Mouse (Mus musculus) limb, embryonic 13.5 days (tissue): ENCODE results near the gene Ptpn6. TPM values are rescaled to one million over a fixed set of nuclear protein-coding genes. Genes with fewer than 3 reads are reported as not detected.

Experiments used
- ATAC-seq: fragments of 200-750 bp; cut with Nextera tagmentation; 2 replicates; pipeline ENCODE4 v1.8.0; 2017; ENCODE audit warnings: low read depth, moderate number of reproducible peaks, moderate TSS enrichment; ENCODE audit not compliant: low FRiP score
- H3K27ac ChIP-seq: fragments of 300-500 bp; sonication (generic); 2 replicates; pipeline ENCODE4 v1.5.1; 2015; ENCODE audit warnings: inconsistent platforms, mild to moderate bottlenecking, moderate library complexity
- H3K27me3 ChIP-seq: fragments of 300-500 bp; sonication (generic); 2 replicates; pipeline ENCODE4 v1.6.1; 2015; ENCODE audit warnings: mild to moderate bottlenecking, inconsistent platforms
- H3K36me3 ChIP-seq: fragments of 300-500 bp; sonication (generic); 2 replicates; pipeline ENCODE4 v1.6.1; 2015; ENCODE audit warnings: inconsistent platforms, mild to moderate bottlenecking, moderate library complexity
- H3K4me1 ChIP-seq: fragments of 300-500 bp; sonication (generic); 2 replicates; pipeline ENCODE4 v1.6.1; 2015; ENCODE audit warnings: inconsistent platforms
- H3K4me2 ChIP-seq: fragments of 300-500 bp; sonication (generic); replicated peaks from 2 replicates; pipeline ENCODE4 v1.6.1; 2015; ENCODE audit warnings: inconsistent platforms, mild to moderate bottlenecking, moderate library complexity
- H3K4me3 ChIP-seq: fragments of 300-500 bp; sonication (generic); 2 replicates; pipeline ENCODE4 v1.5.1; 2015; ENCODE audit warnings: moderate library complexity, mild to moderate bottlenecking, inconsistent platforms
- H3K9ac ChIP-seq: fragments of 300-500 bp; sonication (generic); 2 replicates; pipeline ENCODE4 v1.6.1; 2015; ENCODE audit warnings: mild to moderate bottlenecking, inconsistent platforms
- H3K9me3 ChIP-seq: fragments of 300-500 bp; sonication (generic); 2 replicates; pipeline ENCODE4 v1.6.1; 2016; ENCODE audit warnings: inconsistent platforms
- WGBS: fragments of 180-500 bp; shearing (Covaris S2); methylation state at CpG from one replicate; pipeline ENCODE4 v1.1.7; 2015; 5-methylcytosine and 5-hydroxymethylcytosine counted together
- polyA plus RNA-seq: library from polyadenylated mRNA; unstranded; fragments of >200 nt; fragmentation: Nextera tagmentation; extraction: Ambion mirVana; gene quantifications from 2 replicates; pipeline ENCODE4 v1.2.1, GENCODE M21; 2015

Gene Ptpn6
- polyA plus RNA-seq, 1 experiment from 2014 or later: 9.0 TPM

GRCm38 (mm10) chr6:124740211-124740887, 1.8 kb upstream of the Ptpn6 start:
- peaks cover 36% of the 10 kb centered on the region for H3K4me1 ChIP-seq
- WGBS: 1% methylated on average over 29 of the region's 29 CpGs
- H3K27me3 ChIP-seq: no peaks in the 10 kb centered on the region
- H3K27ac ChIP-seq: peak overlapping the region; percentile 99
- H3K4me3 ChIP-seq: peak overlapping the region; percentile 74
- peak overlapping the region; percentile 71 for H3K4me2 ChIP-seq
- H3K9me3 ChIP-seq: no peaks in the 10 kb centered on the region
- peak; percentile 3 for ATAC-seq
- H3K36me3 ChIP-seq: peaks cover 40% of the 10 kb centered on the region
- H3K9ac ChIP-seq: peak overlapping the region; percentile 87

DNA sequence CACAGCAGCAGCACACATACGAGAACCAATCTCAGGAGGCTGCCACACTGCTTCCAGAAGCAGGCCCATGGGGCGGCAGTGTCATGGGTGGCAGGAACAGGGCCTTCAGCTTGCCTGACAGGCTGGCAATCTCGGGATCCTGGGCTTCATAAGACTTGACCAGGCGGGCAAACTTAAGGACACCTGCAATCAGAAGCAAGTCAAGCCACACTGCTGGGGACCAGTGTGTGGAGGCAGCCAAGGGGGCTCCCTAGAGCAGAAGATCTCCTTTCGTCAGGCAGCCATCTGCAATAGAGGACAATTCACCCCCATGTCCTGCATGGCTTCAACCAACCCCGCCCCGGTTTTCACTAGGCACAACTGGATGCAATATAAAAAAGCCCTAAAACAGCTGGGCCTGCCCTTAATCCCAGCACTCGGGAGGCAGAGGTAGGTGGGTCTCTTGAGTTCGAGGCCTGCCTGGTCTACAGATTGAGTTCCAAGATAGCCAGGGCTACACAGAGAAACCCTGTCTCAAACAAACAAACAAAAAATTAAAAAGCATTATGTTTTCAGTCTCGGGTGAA, 800 bp upstream of the Ptpn6 start:
- WGBS: 83% methylated on average over 10 of the region's 10 CpGs
- no peaks in the 10 kb centered on the region for H3K27me3 ChIP-seq
- no peak overlapping the region for H3K9ac ChIP-seq
- no peak for ATAC-seq
- peak overlapping the region; percentile 99; the same call in 1 of the 2 replicates for H3K27ac ChIP-seq
- peaks cover 28% of the 10 kb centered on the region for H3K4me1 ChIP-seq
- H3K9me3 ChIP-seq: no peaks in the 10 kb centered on the region
- H3K4me2 ChIP-seq: peak overlapping the region; percentile 71
- peak overlapping the region; percentile 74 for H3K4me3 ChIP-seq
- H3K36me3 ChIP-seq: peaks cover 30% of the 10 kb centered on the region

GRCm38 (mm10) chr6:124737040-124737439, 1.5 kb downstream of the Ptpn6 start:
- no peak for ATAC-seq
- Histone ChIP-seq H3K36me3 (peaks cover 11% of the 10 kb centered on the region; the same call in 1 of the 2 replicates), H3K4me1 (peaks cover 30% of the 10 kb centered on the region), H3K27me3 (no peaks in the 10 kb centered on the region), H3K9me3 (no peaks in the 10 kb centered on the region), H3K9ac (no peak overlapping the region), H3K4me2 (no peak overlapping the region), H3K27ac (no peak overlapping the region), H3K4me3 (no peak overlapping the region)
- 93% methylated on average over 11 of the region's 11 CpGs for WGBS

DNA sequence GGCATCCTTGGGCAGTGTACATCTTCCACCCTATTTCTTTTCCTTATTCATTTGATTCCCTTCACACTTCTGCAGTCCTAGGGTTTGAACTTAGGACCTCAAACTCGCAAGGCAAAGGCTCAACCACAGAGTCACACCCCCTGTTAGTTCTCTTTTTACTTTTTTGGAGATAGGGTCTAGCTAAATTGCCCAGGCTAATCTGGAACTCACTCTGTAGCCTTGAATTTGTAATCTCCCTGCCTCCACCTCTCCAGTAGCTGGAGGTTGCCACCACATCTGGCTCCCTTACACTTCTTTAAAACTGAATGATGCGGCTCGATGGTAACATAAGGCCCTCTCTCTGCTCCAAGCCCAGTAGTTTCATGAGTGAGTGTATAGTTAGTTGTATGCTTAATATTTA, 4.1 kb downstream of the Ptpn6 start:
- peaks cover 8% of the 10 kb centered on the region; the same call in 1 of the 2 replicates for H3K36me3 ChIP-seq
- 88% methylated on average over 3 of the region's 3 CpGs for WGBS
- no peak for ATAC-seq

DNA sequence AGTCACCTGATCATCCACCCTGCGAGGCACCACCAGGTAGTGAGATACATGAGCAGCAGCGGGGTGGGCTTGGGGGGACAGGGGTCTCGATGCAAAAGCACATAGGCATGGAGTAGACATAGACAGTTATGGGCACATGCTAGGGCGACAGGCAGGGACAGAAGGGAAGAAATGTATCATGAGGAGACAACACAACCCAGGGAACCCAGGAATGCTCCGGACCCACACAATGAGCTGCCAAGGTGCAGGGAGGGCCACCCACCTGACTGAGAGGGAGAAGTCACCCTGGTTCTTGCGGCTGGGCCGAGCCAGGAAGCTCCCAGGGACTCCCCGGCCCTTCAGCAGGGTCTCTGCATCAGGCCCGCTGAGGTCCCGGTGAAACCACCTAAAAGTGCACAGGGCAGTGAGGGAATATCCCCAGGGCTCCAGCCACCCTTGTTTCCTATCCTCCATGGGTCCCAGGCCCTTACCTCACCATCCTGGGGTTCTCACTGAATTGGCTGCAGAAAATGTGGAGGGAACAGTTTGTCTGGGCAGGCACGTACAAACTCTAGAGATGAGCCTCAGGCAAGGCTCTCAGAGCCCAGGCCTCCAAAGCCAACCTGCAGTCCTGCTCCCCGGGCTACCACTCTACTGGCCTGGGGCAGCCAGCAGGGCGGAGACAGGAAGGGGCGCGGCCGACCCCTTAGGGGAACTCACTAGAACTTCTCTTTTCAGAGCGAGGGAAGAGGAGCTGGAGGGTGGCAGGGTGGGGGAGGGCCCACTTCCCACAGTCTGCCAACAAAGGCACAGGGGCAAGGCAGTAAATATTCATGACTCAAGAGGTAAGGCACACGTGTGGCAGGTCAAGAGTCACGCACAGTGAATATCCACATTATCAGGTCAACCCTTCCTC, 5.8 kb downstream of the Ptpn6 start:
- Histone ChIP-seq H3K27ac (no peak overlapping the region), H3K4me2 (no peak overlapping the region), H3K36me3 (no peaks in the 10 kb centered on the region), H3K9ac (peak overlapping the region; percentile 5; the same call in 1 of the 2 replicates), H3K4me1 (peaks cover 6% of the 10 kb centered on the region), H3K9me3 (no peaks in the 10 kb centered on the region), H3K27me3 (no peaks in the 10 kb centered on the region), H3K4me3 (no peak overlapping the region)
- WGBS: 55% methylated on average over 19 of the region's 19 CpGs
- ATAC-seq: no peak

More for the DNA sequence above, 4.1 kb downstream of the Ptpn6 start:
- peaks cover 16% of the 10 kb centered on the region for H3K4me1 ChIP-seq
- H3K4me2 ChIP-seq: no peak overlapping the region
- no peaks in the 10 kb centered on the region for H3K27me3 ChIP-seq
- no peak overlapping the region for H3K27ac ChIP-seq
- no peak overlapping the region for H3K9ac ChIP-seq
- no peak overlapping the region for H3K4me3 ChIP-seq
- H3K9me3 ChIP-seq: no peaks in the 10 kb centered on the region

DNA sequence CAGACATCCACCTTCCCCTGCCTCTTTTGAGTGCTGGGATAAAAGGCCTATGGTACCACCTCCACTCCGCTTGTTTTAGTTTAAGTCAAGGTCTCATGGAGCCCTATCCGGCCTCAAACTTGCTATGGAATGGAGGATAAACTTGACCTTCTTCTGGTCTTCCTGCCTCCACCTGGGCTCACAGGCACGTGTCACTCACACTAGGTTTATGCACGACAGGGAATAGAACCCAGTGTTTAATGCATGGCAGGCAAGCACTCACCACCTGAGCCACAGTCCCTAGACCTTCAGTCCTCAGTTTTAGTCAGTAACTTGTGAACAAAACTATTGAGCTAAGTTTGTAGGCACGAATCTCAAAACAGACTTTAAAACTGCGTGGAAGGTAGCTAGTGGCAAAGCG, 7.5 kb downstream of the Ptpn6 start:
- peaks cover 6% of the 10 kb centered on the region for H3K4me1 ChIP-seq
- no peak overlapping the region for H3K4me2 ChIP-seq
- H3K27me3 ChIP-seq: no peaks in the 10 kb centered on the region
- ATAC-seq: no peak
- no peaks in the 10 kb centered on the region for H3K9me3 ChIP-seq
- no peak overlapping the region for H3K9ac ChIP-seq
- H3K36me3 ChIP-seq: no peaks in the 10 kb centered on the region
- no peak overlapping the region for H3K27ac ChIP-seq
- 80% methylated on average over 7 of the region's 7 CpGs for WGBS
- no peak overlapping the region for H3K4me3 ChIP-seq

- H3K36me3 ChIP-seq: no peaks in the 10 kb centered on the region
- H3K27me3 ChIP-seq: no peaks in the 10 kb centered on the region
- H3K9me3 ChIP-seq: no peaks in the 10 kb centered on the region
- H3K4me2 ChIP-seq: no peak overlapping the region
- H3K9ac ChIP-seq: no peak overlapping the region
- WGBS: 81% methylated on average over 8 of the region's 8 CpGs
- no peak for ATAC-seq
- H3K4me1 ChIP-seq: peaks cover 6% of the 10 kb centered on the region
- no peak overlapping the region for H3K4me3 ChIP-seq
- H3K27ac ChIP-seq: no peak overlapping the region
Observed at GRCm38 (mm10) chr6:124729850-124730705, 8.4 kb downstream of the Ptpn6 start.

DNA sequence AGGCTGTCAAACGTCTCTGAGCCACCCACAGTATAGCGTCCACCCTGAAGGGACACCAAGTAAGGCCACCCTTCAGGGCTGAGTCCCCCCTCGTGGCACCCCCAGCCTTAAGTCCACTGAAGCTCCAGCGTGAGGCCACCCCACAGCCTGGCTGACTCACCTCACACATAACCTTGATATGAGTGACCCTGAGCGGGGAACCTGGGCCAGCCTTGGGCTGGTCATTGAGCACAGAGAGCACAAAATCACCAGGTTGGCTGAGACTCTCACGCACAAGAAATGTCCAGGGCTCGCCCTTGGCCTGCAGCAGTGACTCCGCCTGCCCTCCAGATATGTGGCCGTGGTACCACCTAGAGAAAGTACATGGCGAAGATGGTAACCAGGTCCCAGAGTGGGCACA, 9.9 kb downstream of the Ptpn6 start:
- no peak overlapping the region for H3K9ac ChIP-seq
- H3K9me3 ChIP-seq: no peaks in the 10 kb centered on the region
- no peaks in the 10 kb centered on the region for H3K36me3 ChIP-seq
- no peak for ATAC-seq
- WGBS: 84% methylated on average over 10 of the region's 10 CpGs
- no peak overlapping the region for H3K27ac ChIP-seq
- peaks cover 6% of the 10 kb centered on the region for H3K4me1 ChIP-seq
- H3K27me3 ChIP-seq: no peaks in the 10 kb centered on the region
- no peak overlapping the region for H3K4me2 ChIP-seq
- no peak overlapping the region for H3K4me3 ChIP-seq

- 87% methylated on average over 10 of the region's 10 CpGs for WGBS
- H3K27me3 ChIP-seq: no peaks in the 10 kb centered on the region
- no peak for ATAC-seq
- H3K4me1 ChIP-seq: no peaks in the 10 kb centered on the region
- H3K27ac ChIP-seq: no peak overlapping the region
- no peak overlapping the region for H3K4me2 ChIP-seq
- H3K9me3 ChIP-seq: no peaks in the 10 kb centered on the region
- no peak overlapping the region for H3K4me3 ChIP-seq
- H3K9ac ChIP-seq: no peak overlapping the region
- H3K36me3 ChIP-seq: no peaks in the 10 kb centered on the region
Observed at GRCm38 (mm10) chr6:124724472-124724871, 14.0 kb downstream of the Ptpn6 start.

DNA sequence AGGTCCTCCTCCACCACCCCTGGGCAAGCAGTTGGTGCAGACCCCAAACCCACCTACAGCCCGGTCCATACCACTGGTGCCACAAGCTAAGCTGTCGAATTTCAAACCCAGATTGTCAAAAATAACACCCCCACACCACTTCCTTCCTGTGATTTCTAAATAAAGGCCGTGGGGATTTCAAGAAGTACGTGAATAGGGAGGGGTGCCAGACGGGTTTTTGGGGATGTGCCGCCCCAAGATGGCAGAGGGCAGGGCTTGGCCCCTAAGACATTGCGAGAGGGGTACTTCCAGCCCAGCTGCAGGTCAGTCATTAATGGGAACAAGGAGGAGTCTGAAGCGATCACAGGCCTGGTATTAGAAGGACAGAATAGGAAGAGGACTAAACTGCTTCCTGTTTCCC, 15.0 kb downstream of the Ptpn6 start:
- Histone ChIP-seq H3K27me3 (no peaks in the 10 kb centered on the region), H3K9ac (no peak overlapping the region), H3K27ac (no peak overlapping the region), H3K4me2 (no peak overlapping the region), H3K4me1 (no peaks in the 10 kb centered on the region), H3K9me3 (no peaks in the 10 kb centered on the region), H3K36me3 (no peaks in the 10 kb centered on the region), H3K4me3 (no peak overlapping the region)
- 73% methylated on average over 8 of the region's 8 CpGs for WGBS
- no peak for ATAC-seq

DNA sequence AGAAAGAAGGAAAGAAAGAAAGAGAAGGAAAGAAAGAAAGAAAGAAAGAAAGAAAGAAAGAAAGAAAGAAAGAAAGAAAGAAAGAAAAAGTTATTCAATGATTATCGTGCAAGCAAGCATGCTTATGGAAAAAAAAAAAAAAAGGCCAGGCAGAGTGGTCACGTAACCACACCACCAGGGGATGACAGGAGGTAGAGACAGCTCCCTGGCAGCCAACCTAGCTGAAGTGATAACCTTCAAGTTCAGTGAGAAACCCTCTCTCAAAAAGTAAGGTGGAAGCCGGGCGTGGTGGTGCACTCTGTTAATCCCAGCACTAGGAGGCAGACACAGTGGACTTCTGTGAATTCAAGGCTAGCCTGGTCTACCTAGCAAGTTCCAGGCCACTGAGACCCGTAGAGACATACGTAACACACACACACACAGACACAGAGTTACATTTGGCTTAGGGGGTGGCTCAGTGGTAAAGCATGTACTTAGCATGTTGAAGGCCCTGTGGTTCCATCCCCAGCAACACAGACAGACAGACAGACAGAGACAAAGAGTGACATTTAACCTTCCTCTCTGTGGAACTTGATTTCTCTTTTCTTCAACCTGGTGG, 15.5 kb downstream of the Ptpn6 start:
- Histone ChIP-seq H3K27me3 (no peaks in the 10 kb centered on the region), H3K9me3 (no peaks in the 10 kb centered on the region), H3K36me3 (0 out of 2 replicates have a peak, but pooled peaks cover under 1% of the 10 kb centered on the region), H3K4me2 (no peak overlapping the region), H3K27ac (no peak overlapping the region), H3K4me3 (no peak overlapping the region), H3K4me1 (no peaks in the 10 kb centered on the region), H3K9ac (no peak overlapping the region)
- WGBS: 86% methylated on average over 6 of the region's 6 CpGs
- no peak for ATAC-seq
